Mouse (Mus musculus) kidney, adult 9 months (tissue): ENCODE data around the gene Srrm2.
"Not testable (repeated sequence)": the region's sequence is repeated elsewhere in the genome, so short reads cannot be mapped to it uniquely, and the experiment has no call there.

ENCODE experiments used
- DNase-seq: peaks from one replicate; pipeline ENCODE4 v3.0.0; 2022

The Srrm2 gene

DNA sequence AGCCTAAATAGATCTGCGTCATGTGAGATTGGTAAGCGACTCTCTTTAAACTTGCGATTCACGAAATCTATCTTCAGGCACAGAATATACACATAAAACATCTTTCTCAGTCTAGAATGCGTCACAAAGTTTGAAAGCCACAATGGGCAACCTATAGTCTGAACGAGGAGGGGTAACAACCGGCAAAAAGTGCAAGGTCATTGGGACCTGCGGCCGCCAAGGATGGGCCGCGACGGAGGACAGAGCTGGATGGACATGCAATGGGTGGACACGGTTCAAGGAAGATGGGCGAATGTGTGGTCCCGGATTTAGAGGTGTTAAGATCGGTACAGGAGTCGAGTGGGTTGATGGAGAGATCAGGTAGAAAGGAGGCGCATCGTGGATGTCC lies 19.4 kb upstream of the Srrm2 start:
- no peak for DNase-seq

- DNase-seq: peak; percentile 100
Measured at GRCm38 (mm10) chr17:23771284-23772218, 18.8 kb upstream of the Srrm2 start, which contains the start of gene Flywch1. Gene Flywch1 (minus strand): TSS chr17:23771602.

DNA sequence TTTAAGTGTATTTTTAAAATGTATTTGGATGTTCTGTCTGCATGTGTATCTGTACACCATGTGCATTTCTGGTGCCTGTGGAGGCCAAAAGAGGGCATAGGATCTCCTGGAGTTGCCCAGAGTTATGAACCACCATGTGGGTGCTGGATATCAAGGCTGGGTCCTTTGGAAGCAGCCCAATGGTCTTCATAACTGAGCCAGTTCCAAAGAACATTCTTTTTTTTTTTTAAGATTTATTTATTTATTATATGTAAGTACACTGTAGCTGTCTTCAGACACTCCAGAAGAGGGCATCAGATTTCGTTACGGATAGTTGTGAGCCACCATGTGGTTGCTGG lies 18.1 kb upstream of the Srrm2 start:
- not testable (repeated sequence) for DNase-seq

DNA sequence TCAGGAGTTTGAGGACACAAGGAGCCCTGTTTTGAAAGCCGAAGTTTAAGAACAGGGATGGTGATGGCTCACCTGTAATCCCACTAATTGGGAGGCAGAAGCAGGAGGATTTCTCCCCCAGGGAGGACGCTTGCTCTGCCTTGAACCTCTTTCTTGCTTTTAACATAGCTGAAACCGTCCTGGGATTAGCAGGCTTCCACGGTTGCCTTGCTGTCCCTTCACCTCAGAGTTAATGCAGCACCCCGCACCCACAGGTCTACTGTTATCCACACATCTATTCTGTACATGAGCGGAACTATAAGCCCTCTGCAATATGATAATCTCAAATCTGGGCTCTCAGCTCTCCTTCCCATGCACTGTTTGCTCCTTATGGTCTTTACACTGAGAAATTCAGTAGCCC lies 16.7 kb upstream of the Srrm2 start:
- no peak for DNase-seq

GRCm38 (mm10) chr17:23774090-23774489 lies 16.2 kb upstream of the Srrm2 start:
- DNase-seq: peak; percentile 89

DNA sequence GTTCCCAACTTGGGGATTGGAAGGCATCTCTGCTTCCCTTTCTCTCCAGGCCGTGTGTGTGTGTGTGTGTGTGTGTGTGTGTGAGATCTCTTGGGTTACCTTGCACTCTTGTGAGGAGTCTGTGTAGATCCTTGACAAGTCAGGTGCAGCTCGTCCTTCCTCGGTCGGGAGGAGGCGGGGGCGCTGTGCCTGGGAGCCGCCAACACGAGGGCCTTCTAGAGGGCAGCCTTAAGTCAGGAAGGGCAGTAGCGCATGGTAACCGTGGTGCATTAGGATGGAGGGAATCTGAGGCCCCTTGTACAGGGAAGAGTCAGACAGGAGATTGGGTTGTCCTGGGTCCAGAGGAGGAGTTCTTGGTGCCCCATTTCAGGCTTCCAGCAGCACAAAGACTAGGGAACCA lies 14.1 kb upstream of the Srrm2 start:
- no peak for DNase-seq

DNA sequence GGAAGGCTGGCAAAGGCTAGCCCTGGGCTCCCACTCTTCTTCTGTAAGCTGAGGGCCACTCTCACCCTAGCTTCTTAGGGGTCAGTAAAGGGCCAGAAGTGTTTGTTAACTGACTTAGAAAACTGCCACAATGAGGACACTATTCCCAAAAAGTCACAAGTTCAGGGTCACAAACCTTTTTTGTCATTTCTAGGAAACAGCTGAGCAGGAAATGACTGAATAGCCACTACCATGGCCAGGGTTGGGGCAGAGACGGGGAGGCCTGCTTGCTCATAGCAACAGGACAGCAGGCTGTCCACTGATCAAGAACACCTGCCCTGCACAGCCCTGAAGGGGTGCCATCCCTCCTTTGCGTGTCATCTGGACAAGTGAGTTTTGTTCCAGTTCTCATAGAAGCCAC lies 13.2 kb upstream of the Srrm2 start:
- DNase-seq: no peak

DNA sequence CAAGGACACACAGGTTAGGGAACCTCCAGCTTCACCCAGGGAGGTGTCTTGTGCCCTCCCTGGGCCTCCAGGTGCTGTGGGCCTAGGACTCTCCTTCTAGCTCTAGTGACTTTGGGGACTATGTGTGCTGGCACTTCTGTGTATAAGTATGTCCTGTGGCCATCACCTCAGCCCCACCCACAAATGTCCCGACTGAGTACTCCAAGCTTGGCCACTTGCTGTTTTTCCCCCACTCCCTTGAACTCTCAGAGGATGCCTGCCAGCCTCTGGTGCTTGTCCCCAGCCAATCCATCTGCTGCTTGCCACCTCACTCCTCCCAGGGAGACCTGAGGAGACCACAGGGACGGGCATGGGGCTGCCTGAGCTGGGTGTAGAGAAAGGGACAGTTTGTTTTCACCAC lies 11.9 kb upstream of the Srrm2 start:
- DNase-seq: no peak

DNA sequence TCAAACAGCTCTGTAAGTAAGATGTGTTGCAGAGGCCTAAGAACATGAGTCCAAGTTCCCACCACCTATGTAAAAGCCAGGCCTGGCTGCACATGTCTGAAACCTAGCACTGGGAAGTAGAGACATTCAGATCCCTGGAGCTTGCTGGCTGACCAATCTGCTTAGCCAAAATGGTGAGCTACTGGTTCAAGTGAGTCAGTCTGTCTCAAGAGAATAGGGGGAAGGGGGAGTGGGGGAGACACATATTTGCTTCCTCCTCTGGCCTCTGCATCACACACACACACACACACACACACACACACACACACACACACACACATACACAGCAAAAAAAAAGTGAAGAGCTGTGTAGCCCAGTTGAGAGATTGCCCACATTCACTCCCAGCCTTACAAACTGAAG lies 7.0 kb upstream of the Srrm2 start:
- DNase-seq: no peak

DNA sequence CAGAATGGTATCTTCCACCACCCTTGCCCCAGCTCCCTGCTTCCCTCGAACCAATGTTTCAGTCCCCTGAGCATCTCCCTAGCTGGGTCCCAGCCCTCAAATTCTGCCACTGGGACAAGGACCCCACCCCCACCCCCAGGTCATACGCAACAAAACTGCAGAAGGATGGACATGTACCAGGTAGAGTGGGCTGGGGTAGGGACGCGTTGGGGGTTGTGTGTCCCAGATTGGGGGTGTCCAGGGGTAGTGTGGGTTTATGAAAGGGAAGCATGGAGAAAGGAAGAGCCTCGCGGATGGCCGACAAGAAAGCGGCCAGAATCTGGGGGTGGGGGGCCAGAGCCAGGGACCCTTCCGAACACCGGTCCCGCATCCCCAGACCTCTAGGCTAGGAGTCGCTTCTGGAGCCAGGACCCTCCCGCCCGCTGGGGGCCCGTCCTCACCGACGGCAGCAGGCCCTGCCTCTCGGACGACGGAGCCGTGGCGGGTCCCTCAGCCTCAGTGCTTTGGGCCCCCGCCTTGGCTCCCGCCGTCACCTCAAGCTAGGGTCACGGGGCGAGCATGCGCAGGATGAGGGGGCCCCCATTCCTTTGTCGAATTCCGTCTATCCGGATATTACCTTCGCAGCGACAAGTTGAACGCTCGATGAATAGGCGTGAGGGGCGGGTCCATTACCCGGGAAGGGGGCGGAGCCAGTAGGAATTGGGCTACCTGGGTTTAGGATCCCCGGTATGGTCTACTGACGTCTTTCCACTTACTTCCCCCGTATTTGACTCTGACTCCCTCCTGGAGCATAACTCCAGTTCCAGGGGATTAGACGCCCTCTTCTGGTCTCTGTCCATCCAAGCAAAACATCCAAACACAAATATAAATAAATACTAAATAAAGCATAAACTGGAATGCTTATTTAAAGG lies 4.5 kb upstream of the Srrm2 start, which contains the start of gene Flywch2:
TSS of gene Flywch2 (minus strand) at position 521 of the 911 bp plus-strand sequence.
- DNase-seq: peak; percentile 88

DNA sequence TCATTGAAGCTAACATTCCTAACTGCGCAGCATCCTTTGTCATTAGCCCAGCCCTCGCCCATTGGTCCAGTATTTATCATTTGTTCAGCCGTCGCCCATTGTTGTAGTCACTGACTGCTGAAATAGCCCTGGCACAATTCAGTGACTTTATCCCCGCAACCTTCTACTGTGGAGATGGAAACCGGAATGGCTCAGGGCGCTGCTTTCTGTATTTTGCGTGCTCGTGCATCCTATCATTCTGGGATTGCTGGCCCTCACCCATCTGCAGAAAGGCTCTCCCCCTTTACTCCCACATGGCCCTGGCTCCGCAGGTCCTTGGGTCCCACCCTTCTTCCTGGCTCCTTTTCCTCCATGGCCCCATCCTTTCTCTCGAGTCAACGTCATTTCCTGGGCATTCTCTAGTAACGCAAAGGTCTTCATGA lies 3.8 kb upstream of the Srrm2 start:
- DNase-seq: no peak

- no peak for DNase-seq
Measured at GRCm38 (mm10) chr17:23788973-23789372, 1.4 kb upstream of the Srrm2 start.

DNA sequence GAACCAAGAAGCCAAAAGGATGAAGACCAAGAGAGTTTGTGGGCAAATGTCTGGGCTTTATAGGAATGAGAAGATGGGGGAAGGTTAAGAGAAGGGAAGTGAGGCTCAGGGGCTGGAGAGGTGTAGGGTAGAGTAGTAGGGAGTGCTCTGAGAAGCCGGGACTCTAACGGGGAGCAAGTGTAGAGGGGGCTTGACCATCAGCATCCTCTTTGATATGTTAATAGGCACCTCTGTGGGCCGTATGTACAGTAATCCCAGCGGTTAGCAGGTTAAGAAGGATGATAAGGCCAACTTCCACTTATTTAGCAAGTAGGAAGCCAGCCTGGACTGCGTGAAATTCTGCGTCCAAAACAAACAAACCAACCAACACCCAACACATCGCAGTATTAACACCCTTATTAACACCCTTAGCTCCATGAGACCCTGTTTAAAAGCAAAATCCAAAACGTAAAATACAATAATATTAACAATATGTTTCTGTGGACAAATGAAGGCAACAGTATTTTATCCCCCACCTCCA lies 523 bp upstream of the Srrm2 start:
- no peak for DNase-seq

DNA sequence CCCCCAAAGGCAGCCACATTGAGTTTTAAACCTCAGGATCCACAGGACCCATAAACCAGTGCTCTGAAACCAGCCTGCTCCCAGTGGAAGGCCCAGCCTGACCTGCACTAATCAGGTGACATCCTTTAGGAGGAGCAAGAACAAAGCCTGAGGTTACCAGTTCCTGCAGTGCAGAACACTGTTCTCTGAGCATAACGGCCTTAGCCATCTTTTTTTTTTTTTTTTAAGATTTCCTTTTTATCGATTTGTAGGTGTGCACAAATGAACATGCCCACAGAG lies 686 bp downstream of the Srrm2 start:
- no peak for DNase-seq

DNA sequence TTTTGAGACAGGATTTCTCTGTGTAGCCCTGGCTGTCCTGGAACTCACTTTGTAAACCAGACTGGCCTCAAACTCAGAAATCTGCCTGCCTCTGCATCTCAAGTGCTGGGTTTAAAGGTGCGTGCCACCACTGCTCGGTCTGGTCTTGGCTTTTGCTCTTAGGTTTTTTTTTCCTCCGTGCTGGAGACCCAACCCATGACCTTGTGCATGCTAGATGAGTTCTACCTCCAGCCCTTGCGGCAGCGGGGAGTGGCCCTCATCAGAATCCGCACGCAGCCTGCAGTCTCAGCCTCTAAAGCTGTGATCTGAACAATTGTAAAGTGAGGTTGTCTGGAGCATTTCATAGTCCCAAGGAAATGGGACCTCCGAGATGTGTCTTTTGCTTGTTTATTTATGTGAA lies 5.0 kb downstream of the Srrm2 start:
- no peak for DNase-seq

GRCm38 (mm10) chr17:23797316-23797715 lies 7.0 kb downstream of the Srrm2 start:
- no peak for DNase-seq

- no peak for DNase-seq
Measured at GRCm38 (mm10) chr17:23801627-23802026, 11.3 kb downstream of the Srrm2 start.

- DNase-seq: peak; percentile 99
Measured at GRCm38 (mm10) chr17:23802746-23803365, 12.5 kb downstream of the Srrm2 start.

DNA sequence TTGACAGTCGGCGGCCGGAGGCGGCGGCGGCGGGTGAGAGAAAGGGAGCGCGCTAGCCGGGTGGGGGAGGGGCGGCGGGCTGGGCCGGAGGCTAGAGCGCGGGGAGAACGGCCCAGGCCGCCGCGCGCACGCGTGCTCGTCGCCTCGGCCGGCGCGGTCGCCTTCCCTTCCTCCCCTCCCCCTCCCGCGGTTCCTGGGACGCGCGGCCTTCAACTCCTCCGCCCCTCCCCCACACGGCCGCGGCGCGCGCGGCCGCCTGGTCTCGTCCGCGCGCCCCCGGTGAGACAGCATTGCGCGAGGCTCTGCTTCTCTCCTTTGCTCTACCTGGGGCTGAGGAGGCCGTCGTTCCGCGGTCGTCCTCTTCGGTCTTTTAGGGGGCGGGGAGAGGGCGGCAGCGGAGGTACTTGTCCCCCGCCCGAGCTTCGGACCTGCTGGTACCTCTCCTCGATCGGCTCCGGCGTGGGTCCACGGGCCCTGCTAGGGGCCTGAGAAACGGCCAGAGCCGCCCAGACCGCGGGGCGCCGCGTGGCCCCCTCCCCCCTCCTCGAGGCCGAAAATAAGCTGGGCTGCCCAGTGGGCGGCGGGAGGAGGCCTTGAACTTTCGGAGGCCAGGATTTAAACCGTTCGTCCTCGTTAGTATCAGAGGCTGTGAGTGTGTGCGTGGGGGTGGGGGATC lies 13.2 kb downstream of the Srrm2 start:
- peak; percentile 81 for DNase-seq

DNA sequence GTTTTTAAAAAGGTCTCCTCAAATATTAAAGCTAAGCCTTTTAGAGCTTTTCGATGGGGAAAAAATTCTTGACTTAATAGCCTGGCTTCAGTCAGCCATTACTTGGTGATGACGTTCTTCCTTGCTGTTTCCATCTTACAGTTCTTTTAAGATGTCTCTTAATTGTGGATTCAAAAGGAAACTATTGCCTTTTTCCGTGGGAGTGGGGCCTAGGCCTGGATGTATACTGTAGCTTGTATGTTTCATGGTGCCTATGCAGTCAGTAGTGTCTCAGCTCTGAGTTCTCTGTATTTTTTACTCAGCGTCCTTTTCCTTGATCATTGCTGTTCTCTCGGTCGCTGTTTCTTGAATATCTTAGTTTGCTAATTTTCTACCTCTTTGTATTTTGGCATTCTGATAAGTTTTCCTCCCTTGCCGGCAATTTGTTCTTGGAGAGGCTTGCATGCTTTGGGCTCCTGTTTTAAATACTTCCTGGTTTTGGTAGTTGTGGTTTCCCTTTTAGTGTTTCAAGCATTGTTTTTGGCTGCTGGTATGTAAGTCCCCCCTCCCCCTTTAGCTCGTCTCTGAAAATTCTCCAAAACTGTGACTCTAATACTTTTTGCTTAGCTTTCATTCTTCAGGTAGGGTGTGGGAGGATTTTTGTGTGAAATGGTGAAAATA lies 14.2 kb downstream of the Srrm2 start:
- DNase-seq: no peak

DNA sequence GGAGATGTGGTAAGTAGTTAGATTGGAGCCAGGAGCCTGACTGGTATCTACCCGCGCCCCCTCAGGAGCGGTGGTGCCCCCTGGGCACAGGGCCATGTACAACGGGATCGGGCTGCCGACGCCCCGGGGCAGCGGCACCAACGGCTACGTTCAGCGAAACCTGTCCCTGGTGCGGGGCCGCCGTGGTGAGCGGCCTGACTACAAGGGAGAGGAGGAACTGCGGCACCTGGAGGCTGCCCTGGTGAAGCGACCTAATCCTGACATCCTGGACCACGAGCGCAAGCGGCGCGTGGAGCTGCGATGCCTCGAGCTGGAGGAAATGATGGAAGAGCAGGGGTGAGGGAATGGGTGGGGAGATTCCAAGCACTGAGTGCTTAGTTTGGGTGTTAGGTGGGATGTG lies 16.5 kb downstream of the Srrm2 start:
- DNase-seq: peak; percentile 66

GRCm38 (mm10) chr17:23807918-23808317 lies 17.6 kb downstream of the Srrm2 start:
- peak; percentile 60 for DNase-seq
